In genomic region chr5:74479157-74479556, GRCm38 (mm10) we compare ENCODE assay signal across 21 mouse cellular contexts.
"Had no signal": no experiment of that assay in that cellular context is flagged by ENCODE, and none has a peak within 500 bp of the region (broad histone marks: within the 10 kb centered on the region; RNA-seq: fewer than 3 reads in every experiment).

No protein-coding gene starts in this region.

- DNase-seq: forebrain, postnatal 0 days; gastrocnemius, postnatal 14 days; gastrocnemius, postnatal 36 days; heart, adult 11 months; heart, adult 2 months; heart, postnatal 10 days; kidney, adult 11 months; kidney, adult 8-10 months; kidney, postnatal 10 days; kidney, postnatal 25 days; layer of hippocampus, adult 9-11 months; layer of hippocampus, postnatal 36 days; left cerebral cortex, postnatal 4 days had no signal

- H3K27ac ChIP-seq: heart, adult 2 months; hindbrain, embryonic 13.5 days; hindbrain, embryonic 15.5 days; hindbrain, postnatal 0 days; limb, embryonic 13.5 days; limb, embryonic 15.5 days; liver, embryonic 12.5 days; liver, embryonic 14.5 days had no signal

- H3K9me3 ChIP-seq: hindbrain, embryonic 13.5 days; hindbrain, embryonic 15.5 days; limb, embryonic 13.5 days; limb, embryonic 15.5 days; liver, embryonic 12.5 days had no signal

- H3K4me1 ChIP-seq: hindbrain, embryonic 15.5 days; limb, embryonic 13.5 days; limb, embryonic 15.5 days had no signal

- ATAC-seq: forebrain, postnatal 0 days; hindbrain, postnatal 0 days; intestine, embryonic 16.5 days; liver, embryonic 12.5 days had no signal

- H3K9ac ChIP-seq: forebrain, postnatal 0 days; hindbrain, embryonic 13.5 days; hindbrain, embryonic 15.5 days; limb, embryonic 13.5 days; limb, embryonic 15.5 days; liver, embryonic 12.5 days; liver, embryonic 14.5 days had no signal

- H3K4me2 ChIP-seq: hindbrain, embryonic 13.5 days; hindbrain, embryonic 15.5 days; limb, embryonic 13.5 days; limb, embryonic 15.5 days; liver, embryonic 12.5 days had no signal

- H3K27me3 ChIP-seq: hindbrain, embryonic 13.5 days; hindbrain, embryonic 15.5 days; limb, embryonic 13.5 days; limb, embryonic 15.5 days; liver, embryonic 12.5 days had no signal

- H3K4me3 ChIP-seq: heart, adult 2 months; hindbrain, embryonic 13.5 days; hindbrain, embryonic 15.5 days; limb, embryonic 13.5 days; limb, embryonic 15.5 days; liver, embryonic 12.5 days had no signal

- H3K36me3 ChIP-seq: hindbrain, embryonic 13.5 days; hindbrain, embryonic 15.5 days; limb, embryonic 13.5 days; limb, embryonic 15.5 days; liver, embryonic 12.5 days had no signal
